Mouse (Mus musculus): ENCODE measurements around the gene Slc4a4. TPM values are rescaled to one million over a fixed set of nuclear protein-coding genes. Genes with fewer than 3 reads are reported as not detected.

Slc4a4 gene
- polyA plus RNA-seq, 1 experiment from 2014 or later: 4.8 TPM

DNA sequence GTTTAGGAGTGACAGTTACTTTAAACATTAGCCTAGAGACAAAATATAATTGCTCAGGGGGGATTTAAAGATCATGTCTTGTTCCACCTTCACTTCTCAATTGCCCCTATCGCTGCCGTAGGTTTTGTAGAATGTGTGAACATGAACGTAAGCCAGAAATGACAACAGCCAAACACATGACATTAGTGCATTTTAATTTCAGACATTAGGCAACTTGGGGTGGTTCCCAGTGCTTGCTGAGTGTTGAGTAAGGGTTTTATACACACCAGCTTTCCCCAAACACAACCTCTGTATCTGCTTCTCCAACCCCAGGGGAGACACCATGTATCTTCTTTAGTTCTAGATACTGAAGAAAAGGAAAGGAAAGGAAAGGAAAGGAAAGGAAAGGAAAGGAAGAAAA, 1.1 kb upstream of the Slc4a4 start:
- no peaks in the 10 kb centered on the region for H3K36me3 ChIP-seq (ENCODE audit: control insufficient read depth, insufficient read depth, low read length)
- no peak overlapping the region for H3K4me3 ChIP-seq (replicated peaks; ENCODE audit: low read depth, low read length)
- no peak overlapping the region for H3K27ac ChIP-seq (replicated peaks; ENCODE audit: low read depth, low read length)
- no peak overlapping the region for H3K9ac ChIP-seq (replicated peaks; ENCODE audit: low read length)
- 78% methylated on average over 3 of the region's 3 CpGs for WGBS
- ATAC-seq (ENCODE audit: low FRiP score, low TSS enrichment) (no peak), DNase-seq (no peak)
- H3K27me3 ChIP-seq (ENCODE audit: control insufficient read depth, insufficient read depth, low read length): peaks cover 13% of the 10 kb centered on the region
- no peaks in the 10 kb centered on the region for H3K9me3 ChIP-seq (ENCODE audit: control insufficient read depth, low read length)
- peaks cover 6% of the 10 kb centered on the region; the same call in 1 of the 2 replicates for H3K4me1 ChIP-seq (ENCODE audit: control insufficient read depth, insufficient read depth, low read length)
- no peak overlapping the region for H3K4me2 ChIP-seq (ENCODE audit: low read length)

- Histone ChIP-seq H3K9ac (replicated peaks; ENCODE audit: low read length) (no peak overlapping the region), H3K36me3 (ENCODE audit: control insufficient read depth, insufficient read depth, low read length) (no peaks in the 10 kb centered on the region), H3K4me2 (ENCODE audit: low read length) (peak overlapping the region; percentile 97), H3K27ac (replicated peaks; ENCODE audit: low read depth, low read length) (no peak overlapping the region), H3K4me3 (replicated peaks; ENCODE audit: low read depth, low read length) (peak overlapping the region; percentile 74; the same call in 1 of the 2 replicates), H3K9me3 (ENCODE audit: control insufficient read depth, low read length) (no peaks in the 10 kb centered on the region), H3K27me3 (ENCODE audit: control insufficient read depth, insufficient read depth, low read length) (peaks cover 13% of the 10 kb centered on the region), H3K4me1 (ENCODE audit: control insufficient read depth, insufficient read depth, low read length) (peaks cover 6% of the 10 kb centered on the region; the same call in 1 of the 2 replicates)
- WGBS: 53% methylated on average over 5 of the region's 5 CpGs
- DNase-seq (no peak), ATAC-seq (ENCODE audit: low FRiP score, low TSS enrichment) (no peak)
Observed at GRCm38 (mm10) chr5:88885944-88886343, 674 bp upstream of the Slc4a4 start.

DNA sequence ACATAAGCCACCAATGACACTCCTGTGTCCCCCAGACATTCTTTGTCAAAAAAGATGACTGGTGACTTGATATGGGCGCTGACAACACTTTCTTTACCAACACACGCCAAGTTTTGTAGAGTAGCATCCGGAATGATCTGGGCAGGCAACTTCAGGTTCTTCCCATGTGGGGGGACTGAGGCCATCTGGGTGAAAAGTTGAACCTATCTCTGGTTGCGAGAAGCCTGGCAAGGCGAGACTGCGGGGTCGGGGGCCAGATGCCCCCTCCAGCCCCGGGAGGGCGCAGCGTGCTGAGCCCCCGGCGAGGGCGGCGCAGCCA, 310 bp upstream of the Slc4a4 start:
- no peak for ATAC-seq (ENCODE audit: low FRiP score, low TSS enrichment)

DNA sequence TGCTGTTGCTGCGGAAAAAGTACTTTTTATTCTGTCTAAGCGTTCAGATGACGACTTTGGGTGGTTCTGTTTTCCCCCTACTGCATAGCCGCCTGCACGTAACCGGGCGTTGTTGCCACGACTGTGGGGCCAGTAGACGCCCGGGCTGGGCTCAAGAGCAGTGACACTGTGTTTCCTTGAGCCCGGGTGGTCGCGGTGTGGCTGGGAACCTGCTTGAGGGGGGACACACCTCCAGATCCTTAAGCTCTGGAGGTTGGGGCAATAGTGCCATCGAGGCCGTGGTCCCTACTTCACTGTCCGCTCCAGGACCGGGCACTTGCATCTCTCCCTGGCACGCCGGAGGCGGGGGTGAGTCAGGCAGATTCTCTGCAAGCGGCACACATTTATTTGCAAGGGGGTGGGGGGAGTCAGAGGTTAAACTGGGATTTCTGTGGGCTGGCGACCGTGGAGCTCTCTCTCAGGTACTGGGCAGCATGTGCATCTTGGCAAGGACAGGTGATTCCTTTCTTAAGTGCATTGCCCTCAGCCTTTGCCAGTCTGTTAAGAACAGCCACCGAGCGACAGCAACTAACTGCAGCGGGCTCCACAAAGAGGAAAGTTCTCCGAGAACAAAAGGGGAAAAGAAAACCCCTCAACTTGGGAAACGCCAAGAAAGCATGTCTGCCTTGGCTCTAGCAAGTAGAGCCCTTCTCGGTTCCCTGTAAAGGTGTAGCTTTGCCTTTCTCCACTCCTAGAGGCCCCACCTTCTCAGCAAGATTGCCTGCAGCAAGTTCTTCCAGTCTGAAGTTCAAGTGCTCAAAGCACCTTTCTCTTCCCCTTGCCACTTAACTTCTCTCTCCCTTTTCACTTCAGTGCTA, 1.2 kb downstream of the Slc4a4 start:
- Histone ChIP-seq H3K9me3 (ENCODE audit: control insufficient read depth, low read length) (no peaks in the 10 kb centered on the region), H3K27ac (replicated peaks; ENCODE audit: low read depth, low read length) (no peak overlapping the region), H3K9ac (replicated peaks; ENCODE audit: low read length) (peak overlapping the region; percentile 65), H3K4me1 (ENCODE audit: control insufficient read depth, insufficient read depth, low read length) (peaks cover 6% of the 10 kb centered on the region; the same call in 1 of the 2 replicates), H3K4me2 (ENCODE audit: low read length) (peak overlapping the region; percentile 97), H3K36me3 (ENCODE audit: control insufficient read depth, insufficient read depth, low read length) (no peaks in the 10 kb centered on the region), H3K27me3 (ENCODE audit: control insufficient read depth, insufficient read depth, low read length) (peaks cover 13% of the 10 kb centered on the region), H3K4me3 (replicated peaks; ENCODE audit: low read depth, low read length) (peak overlapping the region; percentile 74)
- WGBS: under 1% methylated on average over 29 of the region's 29 CpGs
- DNase-seq: peak; percentile 58
- ATAC-seq (ENCODE audit: low FRiP score, low TSS enrichment): peak; percentile 53

More for the DNA sequence above, 310 bp upstream of the Slc4a4 start:
- under 1% methylated on average over 14 of the region's 14 CpGs for WGBS
- Histone ChIP-seq H3K9me3 (ENCODE audit: control insufficient read depth, low read length) (no peaks in the 10 kb centered on the region), H3K4me2 (ENCODE audit: low read length) (peak overlapping the region; percentile 97), H3K4me1 (ENCODE audit: control insufficient read depth, insufficient read depth, low read length) (peaks cover 6% of the 10 kb centered on the region; the same call in 1 of the 2 replicates), H3K27me3 (ENCODE audit: control insufficient read depth, insufficient read depth, low read length) (peaks cover 13% of the 10 kb centered on the region), H3K4me3 (replicated peaks; ENCODE audit: low read depth, low read length) (peak overlapping the region; percentile 74), H3K9ac (replicated peaks; ENCODE audit: low read length) (peak overlapping the region; percentile 65), H3K36me3 (ENCODE audit: control insufficient read depth, insufficient read depth, low read length) (no peaks in the 10 kb centered on the region), H3K27ac (replicated peaks; ENCODE audit: low read depth, low read length) (no peak overlapping the region)
- no peak for DNase-seq

DNA sequence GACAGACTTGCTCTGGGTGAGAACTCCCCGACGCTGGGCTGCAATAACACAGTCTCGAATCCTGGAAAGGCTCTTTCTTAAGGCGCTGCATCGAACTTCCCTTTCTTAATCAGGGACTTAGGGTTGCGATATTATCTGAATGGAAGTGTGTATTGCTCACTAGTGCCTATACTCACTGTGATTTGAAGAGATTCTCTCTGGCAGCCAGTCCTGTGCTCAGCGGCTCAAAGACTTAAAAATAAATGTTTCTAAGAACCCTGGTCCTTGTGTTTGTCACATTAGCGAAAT, 1.7 kb downstream of the Slc4a4 start:
- no peaks in the 10 kb centered on the region for H3K9me3 ChIP-seq (ENCODE audit: control insufficient read depth, low read length)
- peaks cover 13% of the 10 kb centered on the region for H3K27me3 ChIP-seq (ENCODE audit: control insufficient read depth, insufficient read depth, low read length)
- H3K27ac ChIP-seq (replicated peaks; ENCODE audit: low read depth, low read length): no peak overlapping the region
- no peaks in the 10 kb centered on the region for H3K36me3 ChIP-seq (ENCODE audit: control insufficient read depth, insufficient read depth, low read length)
- H3K9ac ChIP-seq (replicated peaks; ENCODE audit: low read length): no peak overlapping the region
- H3K4me3 ChIP-seq (replicated peaks; ENCODE audit: low read depth, low read length): peak overlapping the region; percentile 74
- no peak for DNase-seq
- 40% methylated on average over 8 of the region's 8 CpGs for WGBS
- no peak for ATAC-seq (ENCODE audit: low FRiP score, low TSS enrichment)
- H3K4me2 ChIP-seq (ENCODE audit: low read length): peak overlapping the region; percentile 97
- peaks cover 6% of the 10 kb centered on the region; the same call in 1 of the 2 replicates for H3K4me1 ChIP-seq (ENCODE audit: control insufficient read depth, insufficient read depth, low read length)

DNA sequence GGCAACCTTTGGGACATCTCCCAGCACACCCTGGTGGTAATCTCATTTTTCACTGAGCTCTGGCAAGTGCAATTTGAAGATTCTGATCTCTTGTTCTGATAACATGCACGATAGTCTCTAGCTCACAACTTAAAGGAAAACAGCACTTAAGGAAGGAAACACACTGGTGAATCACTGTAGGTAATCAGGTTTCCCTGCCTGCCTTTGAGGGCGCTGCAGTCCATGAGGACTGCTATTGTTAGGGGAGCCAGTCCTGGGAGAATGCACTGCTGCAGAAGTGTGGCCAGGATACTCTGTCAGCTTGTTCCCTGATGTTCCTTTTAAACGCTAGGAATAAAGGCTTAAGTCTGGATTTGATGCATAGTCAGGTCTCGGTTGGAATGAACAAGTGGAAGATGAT, 2.7 kb downstream of the Slc4a4 start:
- H3K4me2 ChIP-seq (ENCODE audit: low read length): no peak overlapping the region
- no peak overlapping the region for H3K4me3 ChIP-seq (replicated peaks; ENCODE audit: low read depth, low read length)
- H3K9ac ChIP-seq (replicated peaks; ENCODE audit: low read length): no peak overlapping the region
- H3K27ac ChIP-seq (replicated peaks; ENCODE audit: low read depth, low read length): no peak overlapping the region
- WGBS: 20% methylated on average over 4 of the region's 4 CpGs
- H3K27me3 ChIP-seq (ENCODE audit: control insufficient read depth, insufficient read depth, low read length): peaks cover 13% of the 10 kb centered on the region
- H3K9me3 ChIP-seq (ENCODE audit: control insufficient read depth, low read length): no peaks in the 10 kb centered on the region
- H3K4me1 ChIP-seq (ENCODE audit: control insufficient read depth, insufficient read depth, low read length): peaks cover 6% of the 10 kb centered on the region; the same call in 1 of the 2 replicates
- DNase-seq (peak; percentile 41), ATAC-seq (ENCODE audit: low FRiP score, low TSS enrichment) (no peak)
- no peaks in the 10 kb centered on the region for H3K36me3 ChIP-seq (ENCODE audit: control insufficient read depth, insufficient read depth, low read length)

DNA sequence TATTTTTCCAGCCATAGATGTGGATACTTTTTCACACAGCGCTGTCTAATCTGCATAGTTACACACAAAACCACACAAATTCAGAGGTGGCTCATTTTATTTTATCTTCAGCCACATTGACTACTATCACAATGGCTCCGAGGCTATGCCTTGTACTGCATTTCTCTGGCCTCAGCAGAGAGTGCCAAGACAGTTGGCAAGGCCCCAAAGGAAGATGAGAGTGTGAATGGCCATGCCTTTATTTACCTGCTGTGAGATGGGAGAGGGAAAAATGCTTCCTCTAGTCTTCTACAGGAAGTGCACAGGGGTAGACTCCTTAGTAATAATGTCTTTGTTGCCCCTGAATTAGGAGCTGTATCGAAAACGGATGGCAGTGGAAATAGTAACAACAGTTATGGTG, 3.5 kb downstream of the Slc4a4 start:
- WGBS: 89% methylated on average over 4 of the region's 4 CpGs
- ATAC-seq (ENCODE audit: low FRiP score, low TSS enrichment): no peak

DNA sequence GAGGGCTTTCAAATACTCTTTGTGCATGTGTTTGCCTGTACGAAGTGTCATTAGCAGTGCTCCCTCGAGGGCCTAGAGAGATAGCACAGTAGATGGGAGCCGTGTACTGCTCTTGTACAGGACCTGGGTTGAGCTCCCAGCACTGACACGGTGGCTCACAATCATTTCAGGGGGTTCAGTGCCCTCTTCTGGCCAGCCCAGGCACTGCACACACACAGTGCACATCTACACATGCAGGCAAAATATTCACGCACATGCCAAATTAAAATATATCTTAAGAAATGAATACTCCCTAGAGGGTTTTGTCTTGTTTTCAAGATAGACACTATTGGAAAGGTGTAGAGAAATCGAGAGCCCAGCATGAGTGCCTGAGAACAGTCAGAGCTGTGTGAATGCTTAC, 10.0 kb downstream of the Slc4a4 start:
- no peak overlapping the region for H3K9ac ChIP-seq (replicated peaks; ENCODE audit: low read length)
- DNase-seq: no peak

More for the DNA sequence above, 3.5 kb downstream of the Slc4a4 start:
- Histone ChIP-seq H3K4me2 (ENCODE audit: low read length) (no peak overlapping the region), H3K9ac (replicated peaks; ENCODE audit: low read length) (no peak overlapping the region), H3K36me3 (ENCODE audit: control insufficient read depth, insufficient read depth, low read length) (no peaks in the 10 kb centered on the region), H3K27me3 (ENCODE audit: control insufficient read depth, insufficient read depth, low read length) (peaks cover 13% of the 10 kb centered on the region), H3K4me1 (ENCODE audit: control insufficient read depth, insufficient read depth, low read length) (peaks cover 6% of the 10 kb centered on the region; the same call in 1 of the 2 replicates), H3K4me3 (replicated peaks; ENCODE audit: low read depth, low read length) (no peak overlapping the region), H3K9me3 (ENCODE audit: control insufficient read depth, low read length) (no peaks in the 10 kb centered on the region), H3K27ac (replicated peaks; ENCODE audit: low read depth, low read length) (no peak overlapping the region)
- no peak for DNase-seq

GRCm38 (mm10) chr5:88903111-88903510, 16.5 kb downstream of the Slc4a4 start:
- WGBS: 58% methylated on average over 4 of the region's 4 CpGs
- H3K9ac ChIP-seq (replicated peaks; ENCODE audit: low read length): no peak overlapping the region
- ATAC-seq (ENCODE audit: low FRiP score, low TSS enrichment): no peak

More for the DNA sequence above, 10.0 kb downstream of the Slc4a4 start:
- no peaks in the 10 kb centered on the region for H3K27me3 ChIP-seq (ENCODE audit: control insufficient read depth, insufficient read depth, low read length)
- 0 out of 2 replicates have a peak, but pooled peaks cover 3% of the 10 kb centered on the region for H3K9me3 ChIP-seq (ENCODE audit: control insufficient read depth, low read length)
- no peak overlapping the region for H3K4me2 ChIP-seq (ENCODE audit: low read length)
- ATAC-seq (ENCODE audit: low FRiP score, low TSS enrichment): no peak
- no peak overlapping the region for H3K4me3 ChIP-seq (replicated peaks; ENCODE audit: low read depth, low read length)
- no peak overlapping the region for H3K27ac ChIP-seq (replicated peaks; ENCODE audit: low read depth, low read length)
- no peaks in the 10 kb centered on the region for H3K36me3 ChIP-seq (ENCODE audit: control insufficient read depth, insufficient read depth, low read length)
- WGBS: 94% methylated on average over 6 of the region's 6 CpGs
- H3K4me1 ChIP-seq (ENCODE audit: control insufficient read depth, insufficient read depth, low read length): no peaks in the 10 kb centered on the region

More at GRCm38 (mm10) chr5:88903111-88903510, 16.5 kb downstream of the Slc4a4 start:
- no peak for DNase-seq
- no peak overlapping the region for H3K4me3 ChIP-seq (replicated peaks; ENCODE audit: low read depth, low read length)
- H3K4me2 ChIP-seq (ENCODE audit: low read length): no peak overlapping the region
- H3K36me3 ChIP-seq (ENCODE audit: control insufficient read depth, insufficient read depth, low read length): no peaks in the 10 kb centered on the region
- no peak overlapping the region for H3K27ac ChIP-seq (replicated peaks; ENCODE audit: low read depth, low read length)
- H3K27me3 ChIP-seq (ENCODE audit: control insufficient read depth, insufficient read depth, low read length): no peaks in the 10 kb centered on the region
- H3K4me1 ChIP-seq (ENCODE audit: control insufficient read depth, insufficient read depth, low read length): no peaks in the 10 kb centered on the region
- no peaks in the 10 kb centered on the region for H3K9me3 ChIP-seq (ENCODE audit: control insufficient read depth, low read length)
